In genomic region chr10:69238311-69238710, GRCm38 (mm10) we compare ENCODE assay signal across 14 mouse cellular contexts. TPM values are rescaled to one million over a fixed set of nuclear protein-coding genes. Genes with fewer than 3 reads are reported as not detected.
DNase-seq lines count a peak whose midpoint lies in the region; ATAC-seq lines count a peak whose summit lies in the region.
"Had no signal": no experiment of that assay in that cellular context is flagged by ENCODE, and none has a peak within 500 bp of the region (broad histone marks: within the 10 kb centered on the region; RNA-seq: fewer than 3 reads in every experiment).

No protein-coding gene starts in this region.

- H3K4me3 ChIP-seq in forebrain, embryonic 14.5 days (ENCODE audit: low read depth, low read length) = no peak overlapping the region
- H3K4me3 ChIP-seq in midbrain, embryonic 13.5 days (replicated peaks) = no peak overlapping the region
- H3K4me3 ChIP-seq: left cerebral cortex, adult 2 months had no signal

- no peaks in the 10 kb centered on the region for H3K27me3 ChIP-seq in forebrain, embryonic 14.5 days (replicated peaks; ENCODE audit: control insufficient read depth, insufficient read depth, low read length)
- H3K27me3 ChIP-seq in midbrain, embryonic 13.5 days = no peaks in the 10 kb centered on the region

- no peaks in the 10 kb centered on the region for H3K9me3 ChIP-seq in forebrain, embryonic 14.5 days (replicated peaks; ENCODE audit: control insufficient read depth, low read length)
- H3K9me3 ChIP-seq in midbrain, embryonic 13.5 days = no peaks in the 10 kb centered on the region; the same call in 1 of the 2 replicates

- peak; percentile 70; the same call in 1 of the 2 replicates for ATAC-seq in forebrain, embryonic 14.5 days
- peak; percentile 55; the same call in 1 of the 2 replicates for ATAC-seq in midbrain, embryonic 13.5 days

- no peaks in the 10 kb centered on the region for H3K36me3 ChIP-seq in forebrain, embryonic 14.5 days (ENCODE audit: control insufficient read depth, insufficient read depth, low read length)
- H3K36me3 ChIP-seq in midbrain, embryonic 13.5 days = 0 out of 2 replicates have a peak, but pooled peaks cover 6% of the 10 kb centered on the region

- H3K4me2 ChIP-seq in forebrain, embryonic 14.5 days (ENCODE audit: low read length) = no peak overlapping the region
- H3K4me2 ChIP-seq in midbrain, embryonic 13.5 days (replicated peaks) = no peak overlapping the region

- H3K9ac ChIP-seq in forebrain, embryonic 14.5 days (ENCODE audit: low read length) = no peak overlapping the region
- no peak overlapping the region for H3K9ac ChIP-seq in midbrain, embryonic 13.5 days (replicated peaks)
- H3K9ac ChIP-seq: liver, embryonic 14.5 days had no signal

- no peaks in the 10 kb centered on the region for H3K4me1 ChIP-seq in forebrain, embryonic 14.5 days (ENCODE audit: control insufficient read depth, insufficient read depth, low read length)
- H3K4me1 ChIP-seq in midbrain, embryonic 13.5 days (replicated peaks) = peaks cover 5% of the 10 kb centered on the region

- no peak overlapping the region for H3K27ac ChIP-seq in forebrain, embryonic 14.5 days (ENCODE audit: low read depth, low read length)
- no peak overlapping the region for H3K27ac ChIP-seq in midbrain, embryonic 13.5 days
- H3K27ac ChIP-seq: left cerebral cortex, adult 2 months; liver, embryonic 14.5 days had no signal

- 69% methylated on average over 6 of the region's 6 CpGs for WGBS in forebrain, embryonic 14.5 days
- 43% methylated on average over 6 of the region's 6 CpGs for WGBS in midbrain, embryonic 13.5 days

- DNase-seq in layer of hippocampus, adult 18-20 months (ENCODE audit: low spot score in 2 of 2) = peak; percentile 6 to 27
- DNase-seq in layer of hippocampus, postnatal 10 days (ENCODE audit: low spot score in 2 of 2) = no peak
- peak; percentile 33 to 49 for DNase-seq in cerebellum, postnatal 14 days
- peak; percentile 32 for DNase-seq in forebrain, embryonic 14.5 days (ENCODE audit: low spot score)
- no peak for DNase-seq in kidney, postnatal 4 days
- no peak for DNase-seq in left cerebral cortex, adult 8-10 months (ENCODE audit: low spot score in 2 of 2)
- no peak for DNase-seq in kidney, adult 18-20 months
- DNase-seq: heart, postnatal 4 days; kidney, postnatal 14 days; lung, postnatal 36 days; thymus, adult 2 months had no signal

RNA-seq across cellular contexts. Expression of gene A930033H14Rik, which starts 25.4 kb away (rescaled TPM):
- total RNA-seq in layer of hippocampus, adult 18-20 months (2021) = 1 to 10 TPM; 1.3 to 1.5 TPM
- total RNA-seq in layer of hippocampus, postnatal 10 days (2021) = 1 to 10 TPM; 4.3 to 5.5 TPM
- polyA plus RNA-seq in forebrain, embryonic 14.5 days (2014; fragmentation: Nextera tagmentation; extraction: Ambion mirVana) = 0.71 and 1.0 TPM in 2 replicates
- polyA plus RNA-seq in midbrain, embryonic 13.5 days (2015; fragmentation: Nextera tagmentation; extraction: Ambion mirVana) = 1.3 and 1.5 TPM in 2 replicates
- total RNA-seq in left cerebral cortex, adult 8-10 months (2022) = 1 to 10 TPM; 2.3 to 3.3 (median 2.9) TPM

Comparison
In these comparisons a context has a peak if more than half of its experiments do, and no peak if none do; other contexts are left out.
1. DNase-seq: peak in layer of hippocampus, adult 18-20 months (2 of 2), cerebellum, postnatal 14 days (2 of 2) and forebrain, embryonic 14.5 days (single experiment); none in layer of hippocampus, postnatal 10 days (0 of 2), kidney, postnatal 4 days (0 of 2), left cerebral cortex, adult 8-10 months (0 of 2) and kidney, adult 18-20 months (single experiment).